Mouse (Mus musculus) embryonic fibroblast, embryonic 13.5 days (primary cell): Measurements from ENCODE around the gene Ei24. TPM values are rescaled to one million over a fixed set of nuclear protein-coding genes. Genes with fewer than 3 reads are reported as not detected.

Source experiments
- H3K27ac ChIP-seq: 2 replicates; pipeline ENCODE4 v1.5.1; 2012; ENCODE audit warnings: low read length, control low read depth, inconsistent platforms; ENCODE audit not compliant: insufficient read depth
- H3K4me1 ChIP-seq: 2 replicates; pipeline ENCODE4 v1.6.1; 2011; ENCODE audit warnings: low read length; ENCODE audit not compliant: control insufficient read depth, insufficient read depth
- H3K4me3 ChIP-seq: 2 replicates; pipeline ENCODE4 v1.5.1; 2011; ENCODE audit warnings: mild to moderate bottlenecking, control low read depth, low read length; ENCODE audit not compliant: insufficient read depth
- CTCF ChIP-seq: IDR thresholded peaks from 2 replicates; pipeline ENCODE4 v1.5.1; 2011; ENCODE audit warnings: mild to moderate bottlenecking, control low read depth, low read length, moderate library complexity, borderline replicate concordance; ENCODE audit not compliant: insufficient read depth
- POLR2A ChIP-seq: IDR thresholded peaks from 2 replicates; pipeline ENCODE4 v1.6.1; 2011; ENCODE audit warnings: low read depth, mild to moderate bottlenecking, control low read depth, low read length, moderate library complexity
- polyA plus RNA-seq: library from polyadenylated mRNA; stranded (reverse); fragments of >200 nt; gene quantifications from 2 replicates; pipeline ENCODE4 v1.2.4, GENCODE M21; 2011; ENCODE audit warnings: low read depth; ENCODE audit not compliant: missing spikeins, insufficient read length

Gene Ei24
- polyA plus RNA-seq, 1 experiment = 118 TPM

DNA sequence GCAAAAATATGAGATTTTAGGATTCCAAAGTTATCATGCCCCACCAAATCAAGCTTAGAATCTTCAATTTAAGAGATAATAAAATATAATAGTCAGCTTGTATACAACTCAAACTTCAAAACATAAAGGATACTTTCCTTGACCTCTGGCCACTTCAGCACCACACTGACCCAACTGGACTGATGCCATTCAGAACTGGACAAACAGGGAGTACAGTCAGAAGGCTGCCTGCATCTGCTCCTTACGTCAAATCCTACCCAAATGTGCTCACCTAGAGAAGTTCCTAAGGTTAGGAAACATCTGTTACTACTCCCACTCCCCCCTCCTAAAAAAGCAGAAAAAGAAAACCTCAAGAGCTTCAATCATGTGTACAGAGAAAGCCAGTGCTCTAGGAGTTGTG, 1.6 kb downstream of the Ei24 start:
- TF ChIP-seq POLR2A (no peak), CTCF (no peak)
- H3K4me1 ChIP-seq = peaks cover 7% of the 10 kb centered on the region
- no peak overlapping the region for H3K27ac ChIP-seq
- peak overlapping the region; percentile 94 for H3K4me3 ChIP-seq

DNA sequence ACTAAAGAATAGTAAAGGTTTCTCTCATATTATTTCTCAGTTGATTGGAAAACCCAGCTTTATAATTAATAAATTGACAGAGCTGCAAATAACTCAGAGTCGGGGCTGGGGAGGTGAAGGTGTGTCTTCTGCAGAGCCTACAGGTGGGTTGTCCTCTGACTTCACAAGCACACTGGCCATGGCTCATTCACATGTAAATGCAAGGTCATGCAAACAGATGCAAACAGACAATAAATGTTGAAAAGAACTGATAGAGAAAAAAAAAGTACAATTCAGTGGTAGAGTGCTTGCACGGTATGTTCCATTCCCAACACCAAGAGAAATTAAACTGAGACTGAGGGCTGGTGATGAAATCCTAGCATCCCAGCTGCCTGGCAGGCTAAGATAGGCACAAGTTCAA, 2.7 kb downstream of the Ei24 start:
- TF ChIP-seq CTCF (no peak), POLR2A (no peak)
- Histone ChIP-seq H3K27ac (no peak overlapping the region), H3K4me1 (peaks cover 7% of the 10 kb centered on the region), H3K4me3 (no peak overlapping the region)

DNA sequence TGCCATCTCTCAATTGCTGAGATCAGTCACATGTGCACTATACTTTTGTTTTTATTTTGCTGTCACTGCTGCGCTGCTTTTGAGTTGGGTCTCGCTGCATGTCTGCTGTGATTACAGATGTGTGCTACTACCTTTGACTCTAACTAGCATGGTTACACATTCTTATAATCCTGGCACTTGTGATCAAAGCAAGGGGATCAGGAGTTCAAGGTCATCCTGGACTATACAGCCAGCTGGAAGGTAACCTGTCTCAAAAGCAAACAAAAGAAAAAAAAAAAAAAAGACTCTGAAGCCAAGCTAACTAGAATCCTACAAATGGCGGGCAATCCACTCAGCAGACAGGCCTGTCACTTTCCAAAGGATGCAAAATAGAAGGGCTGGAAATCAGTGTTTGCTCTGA, 5.0 kb downstream of the Ei24 start:
- peaks cover 7% of the 10 kb centered on the region for H3K4me1 ChIP-seq
- no peak for TF ChIP-seq CTCF
- H3K4me3 ChIP-seq = no peak overlapping the region
- H3K27ac ChIP-seq = no peak overlapping the region

DNA sequence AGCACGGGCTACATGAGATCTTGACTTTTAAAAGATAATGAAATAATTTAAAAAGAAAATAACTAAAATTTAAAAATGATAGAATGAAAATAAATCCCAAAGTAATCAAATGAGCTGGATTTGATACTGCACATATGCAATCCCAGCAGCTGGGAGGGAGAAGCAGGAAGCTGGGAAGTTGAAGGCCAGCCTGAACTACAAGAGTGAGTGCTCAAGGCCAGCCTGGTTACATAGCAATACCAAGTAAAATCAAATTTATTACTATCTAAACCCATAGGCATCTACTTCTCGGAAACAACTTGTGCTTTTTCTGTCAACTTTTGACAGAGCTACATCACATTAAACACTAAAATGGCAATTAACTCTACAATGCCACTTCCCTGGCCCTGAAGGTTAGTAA, 13.3 kb downstream of the Ei24 start:
- TF ChIP-seq POLR2A (no peak), CTCF (no peak)
- H3K4me3 ChIP-seq = no peak overlapping the region
- H3K4me1 ChIP-seq = no peaks in the 10 kb centered on the region
- H3K27ac ChIP-seq = no peak overlapping the region

DNA sequence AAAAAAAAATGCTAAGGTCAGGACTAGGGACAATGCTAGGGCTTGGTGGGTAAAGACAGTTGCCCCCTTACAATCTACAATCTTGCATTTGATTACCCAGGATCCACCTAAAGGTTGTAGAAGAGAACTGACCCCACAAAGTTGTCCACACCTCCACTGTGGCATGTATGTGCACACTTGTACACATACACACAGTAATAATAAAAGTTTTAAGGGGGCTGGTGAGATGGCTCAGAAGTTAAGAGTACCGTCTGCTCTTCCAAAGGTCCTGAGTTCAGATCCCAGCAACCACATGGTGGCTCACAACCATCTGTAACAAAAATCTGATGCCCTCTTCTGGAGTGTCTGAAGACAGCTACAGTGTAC, 28.2 kb downstream of the Ei24 start:
- H3K4me3 ChIP-seq = no peak overlapping the region; the same call in 1 of the 2 replicates
- H3K27ac ChIP-seq = no peak overlapping the region
- peaks cover 2% of the 10 kb centered on the region; the same call in 1 of the 2 replicates for H3K4me1 ChIP-seq
- TF ChIP-seq CTCF = no peak
- no peak for TF ChIP-seq POLR2A

DNA sequence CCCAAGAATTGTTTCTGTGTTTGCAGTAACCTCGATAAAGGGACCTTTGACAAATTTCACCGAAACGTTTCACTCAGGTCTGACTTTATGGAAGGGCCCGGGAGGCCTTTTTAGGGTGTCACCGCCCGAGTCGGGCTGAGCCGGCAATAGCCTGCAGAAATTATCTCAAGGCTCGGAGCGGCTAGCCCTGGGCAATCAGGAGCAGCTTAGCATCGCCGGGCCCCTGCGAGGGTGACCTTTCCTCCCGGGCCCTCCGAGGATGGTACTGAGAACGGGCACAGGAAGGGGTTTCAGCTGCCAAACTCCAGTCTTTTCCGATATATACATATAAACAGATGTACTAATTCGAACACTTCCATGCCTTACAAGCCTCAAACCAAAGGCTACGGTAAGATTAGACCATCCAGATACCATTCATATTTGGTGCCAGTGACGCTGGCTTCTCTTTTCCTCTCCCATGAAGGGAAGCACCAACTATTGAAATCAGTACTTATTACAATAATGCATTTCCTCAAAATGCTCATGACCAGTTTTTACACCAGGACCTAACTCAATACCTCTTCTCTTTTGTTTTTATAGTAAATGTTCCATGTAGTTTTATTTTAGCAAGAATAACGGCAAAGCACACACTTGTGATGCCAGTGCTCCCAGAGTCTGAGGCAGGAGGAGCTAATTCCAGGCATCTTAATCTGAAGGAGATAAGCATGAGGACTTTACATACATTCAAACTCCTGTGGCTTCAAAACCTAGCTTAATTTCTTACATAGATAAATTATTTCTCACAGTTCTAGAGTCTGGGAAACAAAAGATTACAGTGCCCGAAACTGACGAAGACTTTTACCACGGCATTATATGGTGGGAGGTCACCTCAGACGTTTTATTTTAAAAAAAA, 28.8 kb downstream of the Ei24 start:
- H3K4me1 ChIP-seq = peaks cover 2% of the 10 kb centered on the region; the same call in 1 of the 2 replicates
- peak overlapping the region; percentile 76 for H3K4me3 ChIP-seq
- H3K27ac ChIP-seq = peak overlapping the region; percentile 76
- TF ChIP-seq POLR2A (0 out of 2 replicates have a peak, but pooled peaks have one; percentile 42), CTCF (no peak)

DNA sequence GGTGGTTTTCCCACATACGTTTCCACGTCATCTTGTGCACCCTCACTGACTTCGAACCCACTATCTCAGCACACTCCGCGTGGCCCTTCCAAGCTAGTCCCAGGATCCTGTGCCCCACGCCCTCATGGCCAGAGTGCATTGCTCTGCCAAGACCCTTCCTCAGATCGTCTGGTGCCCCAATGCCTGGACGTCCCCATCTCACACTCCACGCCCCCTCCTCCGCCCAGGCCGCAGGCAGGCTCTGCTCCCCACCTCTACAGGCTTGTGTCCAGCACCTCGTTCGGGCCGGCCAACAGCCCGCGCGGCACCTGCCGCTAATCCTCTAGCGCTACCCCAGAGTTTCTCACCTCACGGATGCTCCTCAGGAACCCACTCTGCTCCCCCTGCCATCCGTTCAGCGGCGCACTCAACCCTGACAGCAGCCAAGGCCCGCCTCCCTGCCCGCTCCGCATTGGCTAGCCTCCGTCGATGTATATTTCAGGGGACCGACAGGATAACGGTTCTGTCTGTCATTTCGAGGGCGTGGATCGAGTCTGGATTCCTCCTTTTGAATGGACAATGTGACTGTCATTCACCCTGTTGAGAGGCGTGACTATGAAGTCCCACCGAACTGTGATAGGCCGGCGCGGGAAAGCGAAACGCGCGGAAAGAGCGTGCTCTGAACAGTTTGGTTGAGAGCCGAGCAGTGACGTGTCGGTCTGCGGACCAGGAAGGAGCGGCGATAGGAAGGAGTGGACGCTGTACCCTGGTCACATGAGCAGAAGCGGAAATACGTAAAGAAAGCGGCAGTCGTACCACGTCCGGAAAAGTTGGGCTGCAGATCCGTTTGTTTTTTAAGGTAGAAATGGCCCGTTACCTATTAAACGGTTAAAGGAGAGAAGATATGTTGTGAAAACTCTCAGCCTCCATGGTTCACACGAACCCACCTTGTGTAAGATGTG, 29.7 kb downstream of the Ei24 start, which contains the start of gene Stt3a:
TSS of gene Stt3a (minus strand) at position 477 of the 941 bp plus-strand sequence.
- H3K27ac ChIP-seq = peak within 1 kb of the TSS; percentile 76
- peaks cover 2% of the 10 kb centered on the region; the same call in 1 of the 2 replicates for H3K4me1 ChIP-seq
- TF ChIP-seq CTCF (no peak), POLR2A (peak; percentile 74)

DNA sequence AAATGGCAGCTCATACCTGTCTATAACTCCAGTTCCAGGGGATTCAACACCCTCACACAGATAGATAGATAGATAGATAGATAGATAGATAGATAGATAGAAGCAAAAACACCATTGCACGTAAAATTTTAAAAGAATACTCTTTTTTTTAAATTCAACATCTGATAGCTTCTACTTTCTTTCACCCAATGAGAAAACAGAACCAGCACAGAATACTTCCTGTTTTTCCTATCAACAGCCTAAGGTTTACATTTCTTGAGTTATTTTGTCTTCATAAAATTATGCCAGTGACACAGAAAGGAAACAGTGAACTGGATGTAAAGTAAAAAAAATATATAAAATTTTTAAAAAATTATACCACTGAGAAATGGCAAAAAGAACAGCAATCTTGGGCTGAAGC, 32.8 kb downstream of the Ei24 start:
- no peak overlapping the region for H3K4me3 ChIP-seq
- TF ChIP-seq POLR2A = no peak
- no peak for TF ChIP-seq CTCF
- H3K27ac ChIP-seq = no peak overlapping the region
- peaks cover 2% of the 10 kb centered on the region; the same call in 1 of the 2 replicates for H3K4me1 ChIP-seq

More for the DNA sequence above, 29.7 kb downstream of the Ei24 start, which contains the start of gene Stt3a:
- peak within 1 kb of the TSS; percentile 80 for H3K4me3 ChIP-seq

Other genes starting within 250 kb of the Ei24 start
- not detected in 2 replicates for gene Gm17689, start 214.8 kb downstream of the Ei24 start, polyA plus RNA-seq
- gene A630095E13Rik, start 154.0 kb downstream of the Ei24 start, polyA plus RNA-seq = not detected in 2 replicates
- gene Acrv1, start 104.2 kb downstream of the Ei24 start, polyA plus RNA-seq = not detected in 2 replicates
- 19.3 and 33.2 TPM in 2 replicates for gene Chek1, start 70.3 kb downstream of the Ei24 start, polyA plus RNA-seq
- 655 and 681 TPM in 2 replicates for gene Stt3a, start 29.7 kb downstream of the Ei24 start, polyA plus RNA-seq
- 32.8 and 69.4 TPM in 2 replicates for gene Fez1, start 24.5 kb upstream of the Ei24 start, polyA plus RNA-seq